Mouse (Mus musculus): Measurements from ENCODE around the gene Prp2.
"Not testable (repeated sequence)": the region's sequence is repeated elsewhere in the genome, so short reads cannot be mapped to it uniquely, and the experiment has no call there.

Gene Prp2

DNA sequence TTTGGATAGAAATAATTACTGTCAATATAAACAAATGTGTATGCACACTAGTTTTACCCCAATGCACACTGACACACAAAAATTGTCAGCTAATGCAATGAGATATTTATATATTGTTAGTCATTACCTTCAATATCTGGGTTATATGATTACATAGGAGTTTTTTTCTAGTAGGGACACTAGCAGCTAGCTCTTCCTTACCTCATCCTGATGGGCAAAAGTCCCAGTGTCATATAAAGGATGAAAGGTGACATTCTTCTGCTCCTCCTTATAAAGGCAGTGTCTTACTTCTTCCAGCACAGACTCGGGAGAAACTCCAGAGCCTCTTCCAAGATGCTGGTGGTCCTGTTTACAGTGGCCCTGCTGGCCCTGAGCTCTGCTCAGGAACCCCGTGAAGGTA is at the start of gene Prp2:
Gene Prp2, plus strand, starts transcription at position 301 of the 400 bp plus-strand sequence.
- in situ Hi-C loops (cut with MboI), result not testable (repeated sequence)

DNA sequence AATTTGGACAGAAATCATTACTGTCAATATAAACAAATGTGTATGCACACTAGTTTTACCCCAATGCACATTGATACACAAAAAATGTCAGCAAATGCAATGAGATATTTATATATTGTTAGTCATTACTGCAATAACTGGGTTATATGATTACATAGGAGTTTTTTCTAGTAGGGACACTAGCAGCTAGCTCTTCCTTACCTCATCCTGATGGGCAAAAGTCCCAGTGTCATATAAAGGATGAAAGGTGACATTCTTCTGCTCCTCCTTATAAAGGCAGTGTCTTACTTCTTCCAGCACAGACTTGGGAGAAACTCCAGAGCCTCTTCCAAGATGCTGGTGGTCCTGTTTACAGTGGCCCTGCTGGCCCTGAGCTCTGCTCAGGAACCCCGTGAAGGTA is 26.2 kb upstream of the Prp2 start, which contains the start of gene Prh1:
Gene Prh1, plus strand, starts transcription at position 301 of the 400 bp plus-strand sequence.
- in situ Hi-C loops (cut with MboI), result not testable (repeated sequence)

DNA sequence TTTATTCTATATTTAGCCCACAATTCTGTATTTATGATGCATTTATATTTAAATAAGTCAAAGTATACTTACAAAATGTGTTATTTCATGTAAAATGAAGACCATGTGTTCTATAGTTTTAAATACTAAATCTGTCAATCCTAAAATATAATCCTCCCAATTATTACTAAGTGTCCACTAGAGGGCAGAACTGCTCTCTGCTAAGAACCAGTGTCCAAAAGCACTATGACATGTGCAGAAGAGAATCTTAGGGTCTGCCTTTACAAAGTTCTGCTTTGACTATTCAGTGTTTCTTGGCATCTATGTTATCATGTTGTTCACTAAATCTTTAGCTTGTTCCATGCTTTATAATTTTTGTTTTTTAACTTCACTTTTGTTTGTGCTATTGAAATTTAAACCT is 53.7 kb downstream of the Prp2 start:
- in situ Hi-C loops (cut with MboI), result no loop called here
